Mouse (Mus musculus): Measurements from ENCODE around the gene Vcan.

DNA sequence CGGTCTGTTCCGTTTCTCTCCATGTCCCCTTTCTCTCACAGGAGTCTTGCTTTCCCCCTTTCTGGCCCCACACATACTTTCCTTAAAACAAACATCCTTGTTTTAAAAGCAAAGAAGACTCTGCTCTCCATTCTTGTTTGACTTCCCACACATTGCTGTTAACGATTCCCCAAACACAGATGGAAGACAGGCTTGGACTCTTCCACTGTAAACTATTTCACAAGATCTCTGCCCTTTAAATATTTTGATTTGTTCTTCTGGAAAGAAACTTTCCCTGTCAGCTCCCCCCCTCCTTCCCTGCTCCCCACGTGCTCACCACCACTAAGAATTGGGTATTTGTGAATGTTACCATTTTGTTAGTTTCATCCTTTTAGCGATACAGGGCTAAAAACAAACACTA is 49.2 kb upstream of the Vcan start:
- TF ChIP-seq CTCF (IDR thresholded peaks at IDR 0.05) (no peak), EP300 (IDR thresholded peaks at IDR 0.05; ENCODE audit: insufficient read depth, low read depth, low read length) (no peak)
